Mouse (Mus musculus): ENCODE data around the gene Ms4a5. TPM values are rescaled to one million over a fixed set of nuclear protein-coding genes. Genes with fewer than 3 reads are reported as not detected.

Ms4a5 gene
- polyA plus RNA-seq, 1 experiment: not detected

- no peak for TF ChIP-seq POLR2A (IDR thresholded peaks at IDR 0.05; ENCODE audit: extremely low read depth, insufficient read depth, low read length)
- TF ChIP-seq CTCF (IDR thresholded peaks at IDR 0.05; ENCODE audit: extremely low read depth, insufficient read depth, low read length): no peak
- no peaks in the 10 kb centered on the region; the same call in 1 of the 2 replicates for H3K4me1 ChIP-seq (ENCODE audit: control insufficient read depth, insufficient read depth, low read length)
Observed at GRCm38 (mm10) chr19:11234921-11235735, 48.5 kb downstream of the Ms4a5 start.

GRCm38 (mm10) chr19:11234244-11234643 lies 49.4 kb downstream of the Ms4a5 start:
- Histone ChIP-seq H3K27ac (ENCODE audit: insufficient read depth, low read length) (no peak overlapping the region), H3K4me1 (ENCODE audit: control insufficient read depth, insufficient read depth, low read length) (no peaks in the 10 kb centered on the region; the same call in 1 of the 2 replicates), H3K4me3 (ENCODE audit: insufficient read depth, low read length) (no peak overlapping the region)
- TF ChIP-seq CTCF (IDR thresholded peaks at IDR 0.05; ENCODE audit: extremely low read depth, insufficient read depth, low read length) (no peak), POLR2A (IDR thresholded peaks at IDR 0.05; ENCODE audit: extremely low read depth, insufficient read depth, low read length) (no peak)

More at GRCm38 (mm10) chr19:11234921-11235735, 48.5 kb downstream of the Ms4a5 start:
- Histone ChIP-seq H3K27ac (ENCODE audit: insufficient read depth, low read length) (no peak overlapping the region), H3K4me3 (ENCODE audit: insufficient read depth, low read length) (no peak overlapping the region)

GRCm38 (mm10) chr19:11232348-11232747 lies 51.3 kb downstream of the Ms4a5 start, which contains the start of gene Ms4a12:
TSS of gene Ms4a12 (minus strand) at chr19:11232448.
- H3K27ac ChIP-seq (ENCODE audit: insufficient read depth, low read length): no peak within 1 kb of the TSS
- TF ChIP-seq CTCF (IDR thresholded peaks at IDR 0.05; ENCODE audit: extremely low read depth, insufficient read depth, low read length): no peak
- TF ChIP-seq POLR2A (IDR thresholded peaks at IDR 0.05; ENCODE audit: extremely low read depth, insufficient read depth, low read length): no peak
- no peaks in the 10 kb centered on the region; the same call in 1 of the 2 replicates for H3K4me1 ChIP-seq (ENCODE audit: control insufficient read depth, insufficient read depth, low read length)
- H3K4me3 ChIP-seq (ENCODE audit: insufficient read depth, low read length): no peak within 1 kb of the TSS

Other genes starting within 250 kb of the Ms4a5 start
- gene Ms4a8a, start 202.8 kb downstream of the Ms4a5 start, polyA plus RNA-seq (2012; rRNA removed): 0.11 and 0.13 TPM in 2 replicates
- not detected in 2 replicates for gene 1700017D01Rik, start 153.0 kb downstream of the Ms4a5 start, polyA plus RNA-seq (2012; rRNA removed)
- not detected in 2 replicates for gene 1700025F22Rik, start 118.6 kb downstream of the Ms4a5 start, polyA plus RNA-seq (2012; rRNA removed)
- gene Ms4a13, start 87.1 kb downstream of the Ms4a5 start, polyA plus RNA-seq (2012; rRNA removed): not detected in 2 replicates
- gene Ms4a12, start 51.4 kb downstream of the Ms4a5 start, polyA plus RNA-seq (2012; rRNA removed): not detected in 2 replicates
- 0.04 and 0.10 TPM in 2 replicates for gene Ms4a1, start 17.6 kb downstream of the Ms4a5 start, polyA plus RNA-seq (2012; rRNA removed)
- 0.08 and 0.15 TPM in 2 replicates for gene Ms4a14, start 30.6 kb upstream of the Ms4a5 start, polyA plus RNA-seq (2012; rRNA removed)
- gene Ms4a7, start 52.3 kb upstream of the Ms4a5 start, polyA plus RNA-seq (2012; rRNA removed): 0.66 and 1.0 TPM in 2 replicates
- 0.17 and 0.21 TPM in 2 replicates for gene Ms4a4a, start 91.7 kb upstream of the Ms4a5 start, polyA plus RNA-seq (2012; rRNA removed)
- 0.17 TPM in 1 of 2 replicates, not detected in the other for gene Ms4a4c, start 120.9 kb upstream of the Ms4a5 start, polyA plus RNA-seq (2012; rRNA removed)
- 0.44 and 0.78 TPM in 2 replicates for gene Ms4a4b, start 159.7 kb upstream of the Ms4a5 start, polyA plus RNA-seq (2012; rRNA removed)
- 0.86 and 1.3 TPM in 2 replicates for gene Ms4a6c, start 185.5 kb upstream of the Ms4a5 start, polyA plus RNA-seq (2012; rRNA removed)
- gene Gm8369, start 202.1 kb upstream of the Ms4a5 start, polyA plus RNA-seq (2012; rRNA removed): 0.31 and 0.62 TPM in 2 replicates
- gene Ms4a6b, start 232.6 kb upstream of the Ms4a5 start, polyA plus RNA-seq (2012; rRNA removed): 2.0 and 2.2 TPM in 2 replicates